Mouse (Mus musculus) inflammation-experienced regulatory T-cells, adult 6 months (primary cell): ENCODE measurements around the gene Ppp6r2. TPM values are rescaled to one million over a fixed set of nuclear protein-coding genes. Genes with fewer than 3 reads are reported as not detected.
A peak's percentile ranks its signal among the peaks of the same experiment; 100 is the strongest.

Experiments used
- ATAC-seq: one replicate; pipeline ENCODE4 v1.8.0; 2017
- polyA plus RNA-seq, 3 experiments: library from polyadenylated mRNA; unstranded; fragments of 100-300 nt; shearing (Covaris generic); gene quantifications; one replicate each; pipeline ENCODE4 v1.2.1; 2017

Ppp6r2 gene
- polyA plus RNA-seq = 10 to 100 TPM; 21.5 to 33.7 (median 30.1) TPM

DNA sequence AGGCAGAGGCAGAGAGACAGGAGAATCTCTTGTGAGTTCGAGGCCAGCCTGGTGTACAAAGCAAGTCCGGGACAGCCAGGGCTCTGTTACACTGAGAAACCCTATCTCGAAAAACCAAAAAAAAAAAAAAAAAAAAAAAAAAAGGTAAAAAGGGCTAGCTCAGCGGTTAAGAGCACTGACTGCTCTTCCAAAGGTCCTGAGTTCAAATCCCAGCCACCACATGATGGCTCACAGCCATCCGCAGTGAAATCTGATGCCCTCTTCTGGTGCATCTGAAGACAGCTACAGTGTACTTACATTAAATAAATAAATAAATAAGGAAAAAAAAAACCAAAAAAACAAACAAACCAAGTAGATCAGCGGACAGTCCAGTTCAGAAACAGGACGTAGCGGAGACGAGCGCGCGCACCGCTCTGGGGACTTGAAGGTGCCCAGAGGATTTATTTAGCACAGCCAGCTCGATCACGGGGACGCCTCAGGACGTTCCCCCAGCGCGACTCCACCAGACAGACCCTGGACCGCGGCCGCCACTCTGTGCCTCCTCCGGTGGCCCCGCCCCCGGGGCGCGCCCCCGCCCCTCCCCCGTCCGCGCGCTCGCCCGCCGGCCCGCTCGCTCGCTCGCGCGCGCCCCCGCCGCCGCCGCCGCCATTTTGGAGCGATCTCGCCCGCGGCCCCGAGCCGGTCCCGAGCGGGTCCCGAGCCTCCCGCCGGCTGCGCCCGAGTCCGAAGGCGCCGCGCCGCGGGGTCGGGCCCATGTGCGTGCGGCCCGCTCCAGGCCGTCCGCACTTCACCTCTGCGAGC is at the start of gene Ppp6r2:
Gene Ppp6r2, plus strand, starts transcription at position 639 of the 801 bp plus-strand sequence.
- ATAC-seq = peak; percentile 35

DNA sequence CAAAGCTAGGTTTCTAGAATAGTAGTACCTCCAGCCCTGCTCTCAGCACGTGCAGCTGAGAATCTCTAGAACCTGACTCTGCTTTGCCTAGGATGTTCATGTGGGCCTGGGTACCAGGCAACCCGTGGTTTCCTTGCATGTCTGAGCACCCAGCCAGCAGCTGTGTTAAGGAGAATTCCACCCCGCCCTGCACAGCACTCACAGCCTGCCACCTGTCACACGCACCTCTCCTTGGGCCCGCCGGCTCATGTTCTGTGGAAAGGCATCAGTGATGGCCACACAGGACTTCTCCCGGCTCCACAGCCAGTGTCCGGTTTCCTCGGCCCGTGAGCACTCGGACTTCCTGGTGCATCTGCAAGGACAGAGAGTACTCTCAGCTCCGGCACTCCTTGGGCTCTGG is 45.9 kb upstream of the Ppp6r2 start:
- ATAC-seq = no peak

DNA sequence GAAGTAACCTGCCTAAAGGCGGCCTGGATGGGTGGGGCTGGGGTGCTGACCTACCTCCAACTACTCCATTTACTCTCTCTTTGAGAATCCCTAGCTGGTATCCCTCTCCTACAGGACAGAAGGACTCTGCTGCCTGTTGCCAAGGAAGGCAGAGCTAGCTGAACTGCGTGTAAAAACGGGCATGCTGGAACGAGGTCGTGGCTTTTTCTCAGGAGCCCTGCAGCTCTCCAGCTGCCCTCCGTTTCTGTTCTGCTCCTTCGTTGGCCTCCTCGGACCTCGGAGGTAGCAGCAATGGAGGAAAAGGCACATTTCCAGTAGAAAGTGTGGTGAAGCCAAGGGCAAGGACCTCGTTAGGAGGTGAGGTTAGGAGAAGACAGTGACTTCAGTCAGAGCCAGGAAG is 42.4 kb upstream of the Ppp6r2 start:
- ATAC-seq = no peak

DNA sequence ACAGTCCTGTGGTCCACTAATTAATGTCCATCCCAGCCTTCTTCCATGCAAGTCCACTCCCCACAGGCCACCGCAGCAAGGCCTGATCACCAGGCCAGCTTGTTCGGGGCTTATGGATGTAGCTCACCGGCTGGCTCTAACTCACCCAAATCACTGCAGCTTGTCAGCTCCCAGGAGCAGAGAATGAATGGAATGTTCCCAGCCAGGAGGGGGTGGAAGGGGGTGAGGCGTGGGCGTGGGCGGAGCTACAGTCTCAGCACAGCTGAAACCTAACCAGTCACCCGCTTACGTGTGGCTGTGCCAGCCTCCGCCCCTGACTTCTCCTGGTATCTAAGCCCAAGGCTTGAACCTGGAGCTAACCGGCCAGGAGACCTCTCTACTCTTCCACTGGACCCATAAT is 41.9 kb upstream of the Ppp6r2 start:
- ATAC-seq = no peak

DNA sequence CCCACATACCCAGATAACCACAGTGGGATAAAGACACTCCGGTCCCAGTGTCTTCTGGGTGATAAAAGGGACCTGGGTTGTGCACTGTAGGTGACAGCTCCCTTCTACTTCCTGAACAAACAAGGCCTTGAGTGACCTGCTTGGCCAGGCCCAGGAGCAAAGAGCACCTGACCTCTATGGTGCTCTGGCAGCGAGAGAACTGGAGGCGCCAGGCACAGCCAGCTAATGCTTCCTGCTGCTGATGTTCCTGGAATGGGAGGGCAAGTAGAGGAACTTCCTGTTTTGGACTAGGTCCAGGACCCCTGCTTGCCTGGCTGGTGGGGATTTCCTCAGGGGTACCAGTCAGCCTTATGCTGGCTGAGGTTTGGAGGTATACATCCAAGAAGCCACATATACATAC is 41.3 kb upstream of the Ppp6r2 start:
- no peak for ATAC-seq

DNA sequence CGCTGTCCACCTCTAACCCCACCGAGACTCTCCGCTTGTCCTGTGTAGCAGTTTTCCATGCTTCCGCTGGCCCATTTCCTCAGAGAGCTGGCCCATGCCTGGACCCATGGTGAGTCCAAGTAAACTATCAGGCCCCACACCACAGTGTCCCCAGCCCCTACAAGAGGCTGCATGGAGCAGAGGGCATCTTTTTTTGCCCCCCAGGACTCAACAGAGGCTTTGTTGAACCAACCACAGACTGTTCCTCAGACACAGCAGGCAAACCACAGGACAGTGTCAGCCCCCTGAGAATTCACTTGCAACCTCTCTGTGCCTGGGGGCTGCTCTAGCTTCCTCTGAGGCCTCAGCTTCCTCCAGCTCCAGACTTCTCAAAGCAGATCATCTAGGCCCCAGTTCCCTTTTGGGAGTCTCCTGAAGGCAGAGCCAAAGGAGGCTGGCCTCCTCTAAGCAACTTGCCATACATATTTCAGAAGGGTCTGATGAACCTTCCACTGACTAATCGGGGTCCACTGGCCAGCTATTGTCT is 39.8 kb upstream of the Ppp6r2 start:
- ATAC-seq = no peak

DNA sequence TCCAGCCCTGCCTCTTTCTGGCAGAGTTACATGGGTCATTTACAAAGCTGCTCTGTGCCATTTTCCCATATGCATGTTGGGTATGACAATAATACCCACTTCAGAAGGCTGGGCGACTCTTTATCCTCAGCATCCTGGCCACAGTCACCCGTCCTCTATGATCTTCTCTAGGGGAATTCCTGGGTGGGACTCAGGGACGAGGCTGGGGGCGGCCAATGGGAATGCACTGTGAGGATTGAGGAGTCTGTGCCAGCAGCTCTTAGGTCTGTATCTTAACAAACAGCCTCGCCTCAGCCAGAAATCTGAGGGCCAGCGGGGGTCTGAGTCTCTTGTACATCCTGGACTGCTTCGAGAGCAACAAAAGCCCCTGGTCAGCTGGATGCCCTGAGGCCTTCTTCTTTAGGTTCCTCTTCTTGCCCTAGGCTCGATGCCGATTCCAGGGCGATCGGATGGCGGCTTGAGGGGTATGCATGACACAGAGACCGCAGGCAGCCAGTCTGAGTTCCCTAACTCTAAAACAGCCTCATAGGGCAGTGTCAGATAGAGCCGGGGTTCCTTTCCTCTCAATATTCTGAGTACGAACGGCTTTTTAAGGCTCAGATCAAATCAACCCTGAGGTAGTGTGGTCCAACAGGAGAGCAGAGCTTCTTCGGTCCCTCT is 38.9 kb upstream of the Ppp6r2 start:
- ATAC-seq = peak; percentile 16

DNA sequence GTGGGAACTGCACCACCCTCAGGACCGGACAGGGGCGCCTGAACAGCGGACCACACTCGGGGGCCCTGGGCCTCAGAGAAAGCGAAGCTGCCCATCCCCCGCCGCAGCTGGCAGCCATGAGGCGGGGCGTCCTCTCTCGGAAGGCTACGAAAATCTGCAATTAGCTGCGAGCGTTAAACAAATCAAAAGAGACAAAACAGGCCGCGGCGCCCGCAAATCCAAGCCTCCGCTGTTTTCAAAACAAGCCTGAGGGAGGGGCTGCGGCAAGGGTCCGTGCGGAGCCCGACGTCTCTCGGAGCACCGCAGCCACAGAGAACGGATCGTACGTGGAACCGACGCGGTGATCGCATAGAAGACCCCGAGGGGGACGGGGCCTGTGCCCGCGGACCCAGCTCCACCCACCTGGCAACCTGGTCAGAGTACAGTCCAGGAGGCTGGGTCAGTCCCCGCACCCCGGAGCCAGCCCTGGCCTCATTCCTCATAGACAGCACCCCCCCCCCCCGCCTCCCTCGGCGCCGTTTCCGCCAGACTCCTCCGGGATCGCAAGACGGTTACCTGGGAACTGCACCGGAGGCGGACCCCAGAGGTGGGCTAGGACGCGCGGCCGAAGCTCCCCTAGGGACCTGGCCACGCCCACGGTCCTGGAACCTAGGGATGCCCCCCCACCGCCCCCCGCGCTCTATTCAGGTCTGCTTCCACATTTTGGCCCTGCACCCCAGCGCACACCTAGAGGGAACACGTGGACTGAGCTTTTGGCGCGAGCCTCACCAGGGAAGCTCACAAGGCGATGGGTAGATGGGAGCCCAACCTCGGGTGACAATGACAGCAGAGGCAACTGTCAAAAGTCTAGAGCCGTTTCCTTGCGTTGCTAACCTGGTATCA is 38.1 kb upstream of the Ppp6r2 start:
- peak; percentile 49 for ATAC-seq

DNA sequence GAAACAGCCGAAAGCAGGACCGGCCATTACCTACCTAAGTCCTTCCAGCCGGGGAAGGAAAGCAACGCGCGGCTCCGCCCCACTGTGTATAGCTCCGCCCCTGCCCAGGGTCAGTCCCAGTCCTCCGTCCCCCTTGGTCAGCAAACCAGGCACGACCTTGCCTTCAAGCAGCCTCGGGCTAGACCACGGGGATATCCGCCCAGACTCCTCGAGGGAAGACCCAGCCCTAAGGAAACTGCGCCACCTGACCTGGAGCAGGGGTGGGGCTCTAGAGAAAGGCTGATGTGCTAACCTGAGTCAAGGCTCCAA is 37.5 kb upstream of the Ppp6r2 start:
- peak; percentile 20 for ATAC-seq

DNA sequence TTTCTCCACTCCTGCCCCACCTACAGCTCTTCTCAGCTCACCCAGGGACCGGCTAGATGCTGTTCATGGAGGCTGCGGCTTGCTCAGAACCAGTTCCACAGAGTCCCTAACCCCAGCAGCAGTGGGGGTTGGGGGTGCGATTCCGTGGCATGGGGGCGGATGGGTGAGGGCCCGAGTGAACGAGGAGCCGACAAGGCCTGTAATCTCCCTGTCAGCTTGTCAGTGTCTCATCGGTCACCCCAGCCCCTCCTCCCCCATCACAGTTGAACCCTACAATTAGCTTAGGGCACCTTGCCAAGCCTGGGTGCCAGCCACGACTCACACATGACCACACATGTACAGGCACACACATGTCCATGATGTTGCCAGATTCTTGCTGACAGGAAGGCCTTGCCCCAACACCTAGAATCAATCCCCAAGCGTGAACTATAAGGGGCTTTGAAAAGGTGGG is 36.4 kb upstream of the Ppp6r2 start:
- ATAC-seq = no peak

DNA sequence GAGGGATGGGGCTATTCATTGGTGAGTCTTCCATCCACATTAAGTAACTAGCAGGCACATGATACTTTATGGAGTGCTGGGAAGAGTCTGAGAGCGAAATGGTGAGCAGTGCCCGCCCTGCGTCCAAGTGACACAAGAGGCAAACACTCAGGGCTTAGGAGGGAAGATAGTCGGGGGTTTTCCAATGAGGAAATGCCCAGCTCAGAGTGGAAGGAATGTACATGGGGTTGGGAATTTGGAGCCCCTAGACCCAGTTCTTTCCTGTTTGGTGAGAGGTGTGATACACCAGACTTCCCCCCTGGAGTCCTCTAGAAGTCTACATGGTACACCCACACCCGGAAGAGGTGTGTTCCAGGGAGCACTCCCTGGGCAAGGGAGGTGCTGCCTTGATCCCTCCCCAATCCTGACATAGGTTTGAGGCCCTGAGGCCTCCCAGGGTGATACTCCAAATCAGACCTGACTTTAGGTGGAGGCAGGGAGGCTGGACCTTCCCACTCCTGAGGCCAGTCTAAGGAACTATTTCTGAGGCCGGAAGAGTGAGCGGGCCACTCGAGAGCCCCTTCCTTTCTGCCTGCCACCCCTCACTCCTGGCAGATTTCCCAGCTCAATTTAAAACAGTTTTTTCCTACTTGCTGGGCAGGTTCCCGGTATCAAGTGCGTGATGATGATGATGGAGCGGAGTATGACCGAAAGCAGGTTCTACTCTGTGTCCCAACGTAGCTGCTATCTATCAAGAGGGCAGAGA is 35.8 kb upstream of the Ppp6r2 start:
- ATAC-seq = no peak

DNA sequence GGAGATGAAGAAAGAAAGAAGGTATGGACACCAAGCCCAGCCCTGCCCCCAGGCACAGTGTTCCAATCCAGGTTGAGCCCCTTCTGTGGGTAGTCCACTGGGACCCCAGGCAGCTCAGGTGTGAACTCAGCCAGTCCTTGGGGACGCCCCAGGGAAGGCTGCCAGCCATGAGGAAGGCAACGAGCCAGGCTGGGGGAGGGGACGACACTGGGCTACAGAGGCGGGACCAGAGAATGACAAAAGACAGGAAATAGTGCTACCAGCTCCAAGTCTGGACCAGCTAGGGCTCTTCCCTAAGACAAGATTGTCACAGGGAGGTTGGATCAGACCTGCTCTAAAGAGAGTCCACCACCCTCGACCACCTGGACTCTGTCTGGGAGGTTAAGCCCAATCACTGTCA is 34.2 kb upstream of the Ppp6r2 start:
- ATAC-seq = no peak

DNA sequence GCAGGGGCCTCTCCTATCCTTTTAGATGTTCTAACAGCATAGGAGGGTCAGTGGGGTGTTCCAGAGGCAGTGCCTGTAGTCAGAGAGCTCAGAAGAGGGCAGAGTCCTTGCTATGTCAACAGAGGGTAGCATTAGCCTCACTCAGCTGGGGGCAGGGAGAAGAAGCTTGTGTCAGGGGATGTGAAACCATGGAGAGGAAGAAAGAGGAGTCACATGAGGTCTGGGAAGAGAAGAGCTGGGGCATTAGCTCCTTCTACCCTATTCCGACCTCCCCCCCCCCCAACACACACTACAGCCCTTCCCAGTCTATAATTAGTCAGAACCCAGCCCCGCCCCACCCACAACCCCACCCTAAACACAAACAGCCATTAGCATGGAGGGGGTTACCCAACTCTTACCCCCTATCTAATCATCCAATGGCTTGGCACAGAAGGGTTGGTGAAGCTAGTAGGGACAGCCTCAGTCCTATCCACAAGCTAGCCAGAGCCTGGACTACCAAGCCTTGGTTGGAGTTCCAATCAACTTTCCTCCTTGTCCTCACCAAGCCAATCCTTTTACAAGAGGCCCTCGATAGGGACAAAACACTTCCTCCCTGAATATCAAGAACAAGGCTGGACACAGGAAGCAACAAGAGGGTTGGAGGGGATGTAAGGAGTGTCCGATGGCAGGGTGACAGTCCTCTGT is 33.6 kb upstream of the Ppp6r2 start:
- ATAC-seq = no peak

DNA sequence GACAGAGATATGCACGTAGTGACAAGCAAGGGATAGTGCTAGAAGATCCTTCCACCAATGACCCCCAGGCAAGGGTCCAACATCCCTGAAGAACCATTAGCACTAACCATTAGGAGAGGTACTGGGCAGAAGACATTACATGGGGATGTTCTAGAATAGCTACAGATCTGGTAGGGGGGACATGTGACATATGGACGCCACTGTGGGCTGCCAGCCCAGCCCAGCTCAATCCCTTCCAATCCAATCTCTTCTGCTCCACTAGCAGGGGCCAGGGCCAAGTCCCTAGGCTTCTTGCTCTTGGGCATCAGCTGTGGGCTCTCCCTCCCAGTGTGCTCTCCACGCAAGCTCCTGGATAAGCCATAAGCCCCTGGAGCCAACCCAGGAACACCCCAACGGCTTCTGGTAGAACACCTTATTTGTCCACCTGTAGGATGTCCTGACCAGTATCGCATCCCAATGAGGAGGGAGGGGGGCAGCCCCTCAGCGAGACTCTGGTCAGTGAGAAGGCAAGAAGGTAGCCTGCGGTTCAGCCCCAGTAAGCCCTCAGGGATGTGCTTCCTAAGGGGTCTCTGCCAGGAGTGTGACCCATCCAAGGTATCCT is 33.0 kb upstream of the Ppp6r2 start:
- no peak for ATAC-seq

DNA sequence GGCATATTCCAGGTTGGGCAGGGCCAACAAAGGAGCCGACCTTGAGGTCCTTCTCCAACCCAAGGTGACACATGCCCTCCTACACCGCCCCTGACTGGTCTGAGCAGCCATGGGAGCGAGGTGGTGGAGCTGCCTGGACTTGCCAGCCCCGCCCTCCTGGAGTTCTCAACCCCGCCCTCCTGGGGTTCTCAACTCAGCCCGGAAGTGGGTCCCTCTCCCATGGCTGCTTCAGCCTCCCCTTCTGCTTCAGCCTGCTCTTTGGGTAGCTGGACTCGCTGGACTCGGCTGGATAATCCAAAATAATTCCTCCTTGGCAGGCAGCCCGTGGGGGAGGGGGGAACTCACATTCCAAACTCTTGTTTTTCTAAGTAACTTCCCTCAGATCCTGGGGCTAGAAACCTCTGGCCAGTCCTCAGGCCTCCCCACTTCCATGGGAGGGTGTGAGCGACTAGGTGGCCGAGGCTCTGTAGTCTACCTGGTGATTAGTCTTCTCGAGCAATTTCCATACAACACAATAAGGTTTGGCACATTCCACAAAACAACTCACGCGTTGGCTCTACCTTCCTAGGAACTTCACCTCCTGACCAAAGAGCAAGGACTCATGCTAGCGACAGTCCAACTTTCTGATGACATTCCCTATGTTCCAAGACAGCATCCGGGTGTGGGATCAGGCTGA is 32.3 kb upstream of the Ppp6r2 start:
- no peak for ATAC-seq

DNA sequence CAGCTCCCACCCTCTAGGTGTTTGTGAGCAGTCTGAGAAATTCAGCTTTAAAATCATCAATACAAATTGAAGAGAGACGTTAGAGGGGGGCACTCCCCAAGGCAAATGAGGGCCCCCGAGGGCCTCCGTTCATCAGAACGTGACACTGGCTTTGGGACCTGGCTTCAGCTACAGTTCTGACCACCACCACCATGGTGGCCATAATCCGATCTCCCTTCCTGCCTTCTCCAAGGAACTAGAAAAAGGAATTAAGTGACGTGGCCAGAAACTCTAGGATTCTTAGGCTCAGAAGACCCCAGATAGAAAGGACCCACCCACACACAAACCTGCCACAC is 31.8 kb upstream of the Ppp6r2 start:
- ATAC-seq = no peak

DNA sequence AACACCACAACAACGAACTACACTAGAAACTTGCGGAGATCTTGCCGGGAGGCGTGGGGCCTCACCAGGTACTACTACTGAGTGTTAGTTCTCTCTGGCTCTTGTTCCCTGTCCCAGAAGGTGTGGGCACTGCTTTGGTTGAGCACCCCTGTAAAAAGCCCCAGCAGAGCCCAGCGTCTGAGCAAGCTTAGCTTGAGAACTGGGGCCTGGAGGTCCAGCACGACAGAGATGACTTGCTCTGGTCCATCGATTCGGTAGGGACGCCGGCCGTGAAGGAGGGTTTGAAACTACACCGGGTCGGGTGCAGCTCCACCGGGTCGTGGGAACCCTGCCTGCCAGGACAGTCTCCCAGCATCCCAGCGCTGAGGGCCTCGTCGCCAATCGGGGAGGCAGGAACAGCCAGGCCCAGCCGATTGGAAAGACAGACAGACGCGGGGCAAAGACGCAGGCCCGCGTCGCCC is 31.2 kb upstream of the Ppp6r2 start:
- ATAC-seq = no peak

DNA sequence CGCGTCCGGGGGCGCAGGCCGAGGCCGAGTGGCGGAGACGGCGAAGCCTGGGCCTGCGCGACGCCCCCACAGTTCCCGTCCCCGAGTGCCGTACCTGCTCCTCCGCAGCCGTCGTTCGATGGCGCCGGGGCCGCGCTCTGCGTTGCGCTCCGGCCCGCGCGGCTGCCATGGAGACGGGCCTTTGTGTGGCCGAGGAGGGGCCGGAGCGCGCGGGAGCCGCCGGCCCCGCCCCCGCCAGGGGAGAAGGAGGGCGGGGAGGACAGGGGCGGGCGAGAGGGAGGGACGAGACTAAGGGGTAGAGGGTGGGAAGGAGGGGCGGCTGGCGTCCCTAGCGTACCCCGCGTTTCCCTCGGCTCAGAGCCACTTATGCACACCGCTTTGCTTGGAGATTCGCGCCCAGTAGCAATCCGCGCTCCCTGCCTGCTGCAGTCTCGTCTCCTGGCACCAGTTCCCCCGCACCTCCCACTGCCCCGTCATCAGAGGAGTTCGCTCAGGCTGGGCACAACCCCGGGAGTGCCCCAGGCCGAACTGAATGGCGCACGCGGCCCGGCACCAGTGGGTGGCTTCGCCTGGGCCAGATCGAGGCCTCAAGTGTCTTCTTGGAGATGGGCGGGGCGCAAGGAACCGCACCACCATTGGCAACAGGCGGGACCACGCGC is 30.7 kb upstream of the Ppp6r2 start, which contains the start of gene Plxnb2:
Gene Plxnb2, minus strand, starts transcription at position 218 of the 659 bp plus-strand sequence.
- ATAC-seq = peak; percentile 25

DNA sequence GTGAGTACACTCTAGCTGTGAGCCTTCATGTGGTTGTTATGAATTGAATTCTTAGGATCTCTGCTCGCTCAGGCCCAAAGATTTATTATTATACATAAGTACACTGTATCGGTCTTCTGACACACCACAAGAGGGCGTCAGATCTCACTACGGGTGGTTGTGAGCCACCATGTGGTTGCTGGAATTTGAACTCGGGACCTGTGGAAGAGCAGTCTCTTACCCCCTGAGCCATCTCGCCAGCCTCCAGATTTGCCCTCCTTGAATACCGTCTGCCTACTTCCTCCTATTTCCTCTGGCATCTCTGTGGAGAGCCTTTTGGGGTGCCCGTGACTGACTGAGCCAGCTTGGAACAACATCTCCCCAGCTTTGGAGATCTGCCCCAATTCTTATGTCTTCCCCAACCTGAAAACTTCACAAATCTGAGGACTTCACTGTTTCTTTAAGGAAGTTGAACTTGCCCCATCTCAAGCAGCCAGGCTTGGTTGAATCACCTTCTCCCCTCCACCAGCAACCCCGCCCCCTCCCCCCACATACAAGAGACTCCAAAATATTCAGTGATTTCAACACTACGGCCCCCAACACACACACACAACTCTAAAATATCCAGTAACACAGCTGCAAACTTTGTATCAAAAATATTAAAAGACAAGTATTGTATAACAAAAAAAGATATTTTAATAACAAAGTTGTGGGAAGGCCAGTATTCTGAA is 29.6 kb upstream of the Ppp6r2 start:
- no peak for ATAC-seq
